Mouse (Mus musculus): ENCODE measurements around the gene Ak4. TPM values are rescaled to one million over a fixed set of nuclear protein-coding genes. Genes with fewer than 3 reads are reported as not detected.

The Ak4 gene
- polyA plus RNA-seq, 1 experiment, result 1.5 TPM

GRCm38 (mm10) chr4:101462065-101462464 is 43.0 kb downstream of the Ak4 start:
- Histone ChIP-seq H3K4me1 (replicated peaks; ENCODE audit: control insufficient read depth, insufficient read depth, low read length) (peaks cover 4% of the 10 kb centered on the region; the same call in 1 of the 2 replicates), H3K27me3 (ENCODE audit: control insufficient read depth, insufficient read depth, low read length) (no peaks in the 10 kb centered on the region), H3K4me3 (ENCODE audit: control insufficient read depth, insufficient read depth, low read length) (no peak overlapping the region), H3K27ac (ENCODE audit: control insufficient read depth, insufficient read depth, low read length) (no peak overlapping the region), H3K36me3 (ENCODE audit: control insufficient read depth, insufficient read depth, low read length) (no peaks in the 10 kb centered on the region)
- WGBS, result 98% methylated on average over 2 of the region's 2 CpGs
- TF ChIP-seq POLR2A (IDR thresholded peaks at IDR 0.05; ENCODE audit: control insufficient read depth, extremely low read depth, insufficient read depth, low read length, poor library complexity), result no peak
- DNase-seq, result no peak

DNA sequence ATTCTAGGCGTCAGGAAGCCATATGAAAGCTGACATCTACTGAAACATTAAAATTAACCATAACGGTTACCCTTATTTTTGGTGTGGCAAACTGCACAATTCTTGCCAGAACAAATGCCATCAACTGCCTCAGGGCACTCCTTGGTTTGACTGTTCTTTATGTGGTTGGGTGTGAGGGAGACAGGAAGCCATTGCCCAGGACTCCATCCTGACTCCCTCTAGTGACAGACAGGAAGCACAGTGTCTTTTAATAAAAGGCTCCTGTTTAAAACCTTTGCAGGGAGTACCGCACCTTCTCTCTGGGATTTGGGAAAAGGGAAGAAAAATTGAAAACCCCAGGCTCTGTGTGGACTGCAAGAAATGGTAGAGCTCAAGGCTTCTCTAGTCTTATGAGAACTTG is 47.2 kb downstream of the Ak4 start:
- DNase-seq, result no peak
- H3K27me3 ChIP-seq (ENCODE audit: control insufficient read depth, insufficient read depth, low read length), result no peaks in the 10 kb centered on the region
- 15% methylated on average over 3 of the region's 3 CpGs for WGBS

GRCm38 (mm10) chr4:101469242-101469641 is 50.2 kb downstream of the Ak4 start:
- Histone ChIP-seq H3K36me3 (ENCODE audit: control insufficient read depth, insufficient read depth, low read length) (no peaks in the 10 kb centered on the region), H3K27me3 (ENCODE audit: control insufficient read depth, insufficient read depth, low read length) (no peaks in the 10 kb centered on the region), H3K27ac (ENCODE audit: control insufficient read depth, insufficient read depth, low read length) (no peak overlapping the region), H3K4me3 (ENCODE audit: control insufficient read depth, insufficient read depth, low read length) (no peak overlapping the region), H3K4me1 (replicated peaks; ENCODE audit: control insufficient read depth, insufficient read depth, low read length) (peaks cover 4% of the 10 kb centered on the region; the same call in 1 of the 2 replicates)
- WGBS, result 95% methylated on average over 5 of the region's 5 CpGs
- TF ChIP-seq CTCF (IDR thresholded peaks at IDR 0.05; ENCODE audit: borderline replicate concordance, control insufficient read depth, extremely low read depth, insufficient read depth, low read length, poor library complexity) (no peak), POLR2A (IDR thresholded peaks at IDR 0.05; ENCODE audit: control insufficient read depth, extremely low read depth, insufficient read depth, low read length, poor library complexity) (no peak)
- no peak for DNase-seq

More for the DNA sequence above, 47.2 kb downstream of the Ak4 start:
- H3K27ac ChIP-seq (ENCODE audit: control insufficient read depth, insufficient read depth, low read length), result no peak overlapping the region
- no peak overlapping the region for H3K4me3 ChIP-seq (ENCODE audit: control insufficient read depth, insufficient read depth, low read length)
- TF ChIP-seq POLR2A (IDR thresholded peaks at IDR 0.05; ENCODE audit: control insufficient read depth, extremely low read depth, insufficient read depth, low read length, poor library complexity) (no peak), CTCF (IDR thresholded peaks at IDR 0.05; ENCODE audit: borderline replicate concordance, control insufficient read depth, extremely low read depth, insufficient read depth, low read length, poor library complexity) (no peak)
- no peaks in the 10 kb centered on the region for H3K36me3 ChIP-seq (ENCODE audit: control insufficient read depth, insufficient read depth, low read length)
- peaks cover 4% of the 10 kb centered on the region; the same call in 1 of the 2 replicates for H3K4me1 ChIP-seq (replicated peaks; ENCODE audit: control insufficient read depth, insufficient read depth, low read length)

GRCm38 (mm10) chr4:101470543-101470942 is 51.5 kb downstream of the Ak4 start:
- no peak overlapping the region for H3K27ac ChIP-seq (ENCODE audit: control insufficient read depth, insufficient read depth, low read length)
- peaks cover 4% of the 10 kb centered on the region; the same call in 1 of the 2 replicates for H3K4me1 ChIP-seq (replicated peaks; ENCODE audit: control insufficient read depth, insufficient read depth, low read length)
- no peaks in the 10 kb centered on the region for H3K36me3 ChIP-seq (ENCODE audit: control insufficient read depth, insufficient read depth, low read length)
- WGBS, result 11% methylated on average over 5 of the region's 5 CpGs
- H3K27me3 ChIP-seq (ENCODE audit: control insufficient read depth, insufficient read depth, low read length), result no peaks in the 10 kb centered on the region
- H3K4me3 ChIP-seq (ENCODE audit: control insufficient read depth, insufficient read depth, low read length), result no peak overlapping the region
- TF ChIP-seq CTCF (IDR thresholded peaks at IDR 0.05; ENCODE audit: borderline replicate concordance, control insufficient read depth, extremely low read depth, insufficient read depth, low read length, poor library complexity) (no peak), POLR2A (IDR thresholded peaks at IDR 0.05; ENCODE audit: control insufficient read depth, extremely low read depth, insufficient read depth, low read length, poor library complexity) (no peak)
- peak; percentile 13 for DNase-seq

DNA sequence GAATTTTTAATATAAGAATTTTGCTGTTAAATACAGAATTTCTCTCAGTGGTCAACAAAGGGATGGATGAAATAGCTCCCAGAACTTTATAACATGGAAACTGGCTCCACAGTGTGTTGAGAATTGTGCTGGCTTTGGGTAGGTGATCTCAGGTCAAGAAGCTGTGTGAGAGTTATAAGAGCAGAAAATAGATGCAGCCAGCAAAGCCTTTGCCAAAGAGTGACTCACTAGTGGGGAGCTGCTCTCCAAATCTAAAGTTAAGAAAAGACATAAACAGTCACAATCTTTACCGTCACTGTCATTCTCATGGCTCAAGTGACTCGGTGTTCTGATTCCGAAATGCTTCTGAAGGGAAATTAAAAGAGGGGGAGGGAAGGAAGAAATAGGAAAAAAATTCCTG is 53.7 kb downstream of the Ak4 start:
- DNase-seq, result no peak
- WGBS, result 95% methylated on average over 3 of the region's 3 CpGs
- Histone ChIP-seq H3K27ac (ENCODE audit: control insufficient read depth, insufficient read depth, low read length) (no peak overlapping the region), H3K4me1 (replicated peaks; ENCODE audit: control insufficient read depth, insufficient read depth, low read length) (no peaks in the 10 kb centered on the region), H3K4me3 (ENCODE audit: control insufficient read depth, insufficient read depth, low read length) (no peak overlapping the region), H3K27me3 (ENCODE audit: control insufficient read depth, insufficient read depth, low read length) (no peaks in the 10 kb centered on the region), H3K36me3 (ENCODE audit: control insufficient read depth, insufficient read depth, low read length) (no peaks in the 10 kb centered on the region)
- no peak for TF ChIP-seq POLR2A (IDR thresholded peaks at IDR 0.05; ENCODE audit: control insufficient read depth, extremely low read depth, insufficient read depth, low read length, poor library complexity)
- TF ChIP-seq CTCF (IDR thresholded peaks at IDR 0.05; ENCODE audit: borderline replicate concordance, control insufficient read depth, extremely low read depth, insufficient read depth, low read length, poor library complexity), result no peak

DNA sequence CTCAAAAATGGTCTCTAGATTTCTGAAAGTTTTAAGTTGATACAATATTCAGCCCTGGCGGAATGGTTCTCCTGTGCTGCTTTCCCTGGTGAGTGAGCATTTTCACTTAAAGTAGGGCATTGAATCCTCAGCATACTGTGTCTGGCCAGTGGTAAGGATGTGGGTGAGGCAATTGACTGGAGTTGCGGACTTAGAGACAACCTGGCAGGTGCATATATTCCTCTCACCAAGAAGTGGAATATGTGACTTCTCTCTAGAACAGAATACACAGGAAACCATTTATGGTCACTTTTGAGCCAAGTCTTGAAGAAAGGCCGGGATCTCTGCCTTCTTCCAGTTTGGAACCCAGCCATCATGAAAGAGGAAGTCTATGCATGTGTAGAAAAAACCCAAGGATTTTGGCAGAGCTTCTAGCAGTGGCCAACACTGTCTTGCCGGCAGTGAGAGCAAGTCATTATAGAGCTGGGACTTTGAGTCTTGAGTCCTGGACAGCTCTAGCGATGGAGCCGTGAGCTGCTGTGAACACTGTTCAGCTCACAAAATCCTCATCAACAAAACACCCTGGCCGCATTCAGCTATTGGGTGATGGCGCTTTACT is 71.3 kb downstream of the Ak4 start:
- Histone ChIP-seq H3K27ac (ENCODE audit: control insufficient read depth, insufficient read depth, low read length) (no peak overlapping the region), H3K36me3 (ENCODE audit: control insufficient read depth, insufficient read depth, low read length) (no peaks in the 10 kb centered on the region), H3K4me3 (ENCODE audit: control insufficient read depth, insufficient read depth, low read length) (no peak overlapping the region), H3K4me1 (replicated peaks; ENCODE audit: control insufficient read depth, insufficient read depth, low read length) (no peaks in the 10 kb centered on the region), H3K27me3 (ENCODE audit: control insufficient read depth, insufficient read depth, low read length) (no peaks in the 10 kb centered on the region)
- TF ChIP-seq CTCF (IDR thresholded peaks at IDR 0.05; ENCODE audit: borderline replicate concordance, control insufficient read depth, extremely low read depth, insufficient read depth, low read length, poor library complexity) (no peak), POLR2A (IDR thresholded peaks at IDR 0.05; ENCODE audit: control insufficient read depth, extremely low read depth, insufficient read depth, low read length, poor library complexity) (no peak)
- no peak for DNase-seq
- WGBS, result 66% methylated on average over 8 of the region's 8 CpGs

- TF ChIP-seq CTCF (IDR thresholded peaks at IDR 0.05; ENCODE audit: borderline replicate concordance, control insufficient read depth, extremely low read depth, insufficient read depth, low read length, poor library complexity) (no peak), POLR2A (IDR thresholded peaks at IDR 0.05; ENCODE audit: control insufficient read depth, extremely low read depth, insufficient read depth, low read length, poor library complexity) (no peak)
- H3K36me3 ChIP-seq (ENCODE audit: control insufficient read depth, insufficient read depth, low read length), result no peaks in the 10 kb centered on the region
- H3K4me3 ChIP-seq (ENCODE audit: control insufficient read depth, insufficient read depth, low read length), result no peak overlapping the region
- DNase-seq, result no peak
- WGBS, result 92% methylated on average over 6 of the region's 6 CpGs
- H3K27me3 ChIP-seq (ENCODE audit: control insufficient read depth, insufficient read depth, low read length), result peaks cover 1% of the 10 kb centered on the region; the same call in 1 of the 2 replicates
- peaks cover 6% of the 10 kb centered on the region for H3K4me1 ChIP-seq (replicated peaks; ENCODE audit: control insufficient read depth, insufficient read depth, low read length)
- H3K27ac ChIP-seq (ENCODE audit: control insufficient read depth, insufficient read depth, low read length), result no peak overlapping the region
Measured at GRCm38 (mm10) chr4:101491704-101492103, 72.6 kb downstream of the Ak4 start.

Measured in thymus, adult 2 months (tissue).